Mouse (Mus musculus) c-Kit-negative CD71-positive TER-119-positive erythroid progenitor cells, embryonic 14.5 days (primary cell): ENCODE results near the gene Poc1a.

Experiments used
- DNase-seq: peaks from one replicate; pipeline ENCODE4 v3.0.0-alpha.2; 2013; ENCODE audit warnings: low read depth, low spot score

The Poc1a gene

GRCm38 (mm10) chr9:106338462-106339172 lies 57.8 kb downstream of the Poc1a start:
- no peak for DNase-seq

GRCm38 (mm10) chr9:106339173-106339558 lies 58.3 kb downstream of the Poc1a start:
- no peak for DNase-seq

- no peak for DNase-seq
Observed at GRCm38 (mm10) chr9:106339730-106340129, 58.9 kb downstream of the Poc1a start.

GRCm38 (mm10) chr9:106340501-106341312 lies 59.8 kb downstream of the Poc1a start:
- DNase-seq = no peak

- DNase-seq = no peak
Observed at GRCm38 (mm10) chr9:106341313-106341686, 60.4 kb downstream of the Poc1a start.

GRCm38 (mm10) chr9:106342573-106342972 lies 61.7 kb downstream of the Poc1a start:
- no peak for DNase-seq

- DNase-seq = no peak
Observed at GRCm38 (mm10) chr9:106345167-106345566, 64.3 kb downstream of the Poc1a start.

GRCm38 (mm10) chr9:106345630-106346029 lies 64.8 kb downstream of the Poc1a start:
- DNase-seq = no peak

- no peak for DNase-seq
Observed at GRCm38 (mm10) chr9:106348281-106348680, 67.4 kb downstream of the Poc1a start.

- no peak for DNase-seq
Observed at GRCm38 (mm10) chr9:106349075-106349474, 68.2 kb downstream of the Poc1a start.

- DNase-seq = no peak
Observed at GRCm38 (mm10) chr9:106351178-106351577, 70.3 kb downstream of the Poc1a start.

- no peak for DNase-seq
Observed at GRCm38 (mm10) chr9:106353779-106354178, 72.9 kb downstream of the Poc1a start.

- no peak for DNase-seq
Observed at GRCm38 (mm10) chr9:106354810-106355209, 73.9 kb downstream of the Poc1a start.

- DNase-seq = no peak
Observed at GRCm38 (mm10) chr9:106355217-106355974, 74.5 kb downstream of the Poc1a start.

- DNase-seq = no peak
Observed at GRCm38 (mm10) chr9:106355975-106356286, 75.1 kb downstream of the Poc1a start.

- no peak for DNase-seq
Observed at GRCm38 (mm10) chr9:106356323-106356844, 75.5 kb downstream of the Poc1a start.

GRCm38 (mm10) chr9:106357167-106357566 lies 76.3 kb downstream of the Poc1a start:
- DNase-seq = no peak

- no peak for DNase-seq
Observed at GRCm38 (mm10) chr9:106359297-106359696, 78.4 kb downstream of the Poc1a start.

- no peak for DNase-seq
Observed at GRCm38 (mm10) chr9:106361140-106361539, 80.3 kb downstream of the Poc1a start.

- no peak for DNase-seq
Observed at GRCm38 (mm10) chr9:106365333-106365732, 84.5 kb downstream of the Poc1a start.

GRCm38 (mm10) chr9:106366188-106366587 lies 85.3 kb downstream of the Poc1a start:
- DNase-seq = no peak

GRCm38 (mm10) chr9:106367001-106367400 lies 86.1 kb downstream of the Poc1a start:
- DNase-seq = no peak
